Mouse (Mus musculus) heart, embryonic 15.5 days (tissue): Measurements from ENCODE around the gene Mdga1. TPM values are rescaled to one million over a fixed set of nuclear protein-coding genes. Genes with fewer than 3 reads are reported as not detected.
A peak's percentile ranks its signal among the peaks of the same experiment; 100 is the strongest.

Experiments used
- ATAC-seq: fragments of 200-750 bp; cut with Nextera tagmentation; replicated peaks from 2 replicates; pipeline ENCODE4 v1.8.0; 2017; ENCODE audit warnings: low read depth, moderate TSS enrichment; ENCODE audit not compliant: insufficient number of reproducible peaks, insufficient read depth, low FRiP score
- H3K27ac ChIP-seq: fragments of 300-500 bp; sonication (generic); 2 replicates; pipeline ENCODE4 v1.5.1; 2015; ENCODE audit warnings: mild to moderate bottlenecking, inconsistent platforms
- H3K27me3 ChIP-seq: fragments of 300-500 bp; sonication (generic); 2 replicates; pipeline ENCODE4 v1.6.1; 2015; ENCODE audit warnings: inconsistent platforms
- H3K36me3 ChIP-seq: fragments of 300-500 bp; sonication (generic); 2 replicates; pipeline ENCODE4 v1.6.1; 2015; ENCODE audit warnings: mild to moderate bottlenecking, inconsistent platforms
- H3K4me1 ChIP-seq: fragments of 300-500 bp; sonication (generic); replicated peaks from 2 replicates; pipeline ENCODE4 v1.6.1; 2015; ENCODE audit warnings: inconsistent platforms
- H3K4me2 ChIP-seq: fragments of 300-500 bp; sonication (generic); 2 replicates; pipeline ENCODE4 v1.6.1; 2015; ENCODE audit warnings: inconsistent platforms, mild to moderate bottlenecking, moderate library complexity
- H3K4me3 ChIP-seq: fragments of 300-500 bp; sonication (generic); 2 replicates; pipeline ENCODE4 v1.5.1; 2015; ENCODE audit warnings: mild to moderate bottlenecking, inconsistent platforms
- H3K9ac ChIP-seq: fragments of 300-500 bp; sonication (generic); 2 replicates; pipeline ENCODE4 v1.6.1; 2015; ENCODE audit warnings: mild to moderate bottlenecking, inconsistent platforms
- H3K9me3 ChIP-seq: fragments of 300-500 bp; sonication (generic); replicated peaks from 2 replicates; pipeline ENCODE4 v1.6.1; 2016; ENCODE audit warnings: inconsistent platforms
- WGBS: fragments of 180-500 bp; shearing (Covaris S2); methylation state at CpG from one replicate; pipeline ENCODE4 v1.1.7; 2015; ENCODE audit warnings: mixed read lengths; 5-methylcytosine and 5-hydroxymethylcytosine counted together
- polyA plus RNA-seq: library from polyadenylated mRNA; unstranded; fragments of >200 nt; fragmentation: Nextera tagmentation; extraction: Ambion mirVana; gene quantifications from 2 replicates; pipeline ENCODE4 v1.2.1, GENCODE M21; 2015

The Mdga1 gene
- polyA plus RNA-seq, 1 experiment from 2014 or later: 4.2 TPM

DNA sequence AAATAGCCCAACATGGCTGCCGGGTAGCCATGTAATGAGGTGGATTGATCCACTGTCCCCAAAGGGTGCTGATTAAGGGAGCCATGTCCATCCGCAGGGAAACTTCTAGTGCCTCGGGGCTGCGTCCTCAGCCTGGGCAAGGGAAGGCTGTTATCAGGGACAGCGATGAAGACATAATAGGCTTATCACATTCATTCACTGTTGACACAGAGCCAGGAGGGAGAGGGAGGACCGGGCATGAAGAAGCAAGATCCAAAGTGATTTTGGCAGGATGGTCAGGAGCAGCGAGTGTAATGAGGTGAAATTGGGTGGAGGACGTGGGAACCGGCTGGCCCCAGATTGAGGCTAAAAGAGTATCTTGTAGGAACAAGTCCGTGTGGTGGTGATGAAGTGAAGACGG lies 25.5 kb downstream of the Mdga1 start:
- Histone ChIP-seq H3K4me1 (peaks cover 7% of the 10 kb centered on the region), H3K4me3 (no peak overlapping the region), H3K36me3 (no peaks in the 10 kb centered on the region), H3K4me2 (no peak overlapping the region), H3K9ac (no peak overlapping the region), H3K27me3 (no peaks in the 10 kb centered on the region), H3K27ac (no peak overlapping the region), H3K9me3 (no peaks in the 10 kb centered on the region)
- ATAC-seq: no peak
- 35% methylated on average over 11 of the region's 11 CpGs for WGBS

DNA sequence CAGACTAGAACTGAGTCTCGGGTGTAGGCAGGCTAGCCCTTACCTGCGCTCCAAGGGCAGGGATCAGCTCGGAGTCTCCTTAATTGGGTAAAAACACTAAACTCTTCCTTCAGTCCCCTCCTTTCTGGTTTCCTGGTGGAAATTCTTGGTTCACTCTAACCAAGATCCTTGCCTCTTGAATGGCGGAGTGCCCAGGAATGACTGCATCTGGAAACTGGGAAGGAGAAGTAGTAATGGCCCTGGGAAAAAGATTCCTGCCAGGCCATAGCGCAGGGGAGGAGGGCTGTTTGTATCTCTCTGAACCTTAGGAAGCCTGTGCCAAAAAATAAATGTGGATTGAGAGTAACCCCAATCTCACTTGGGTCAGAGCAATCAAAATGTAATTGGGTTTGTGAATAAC lies 30.9 kb downstream of the Mdga1 start:
- H3K36me3 ChIP-seq: no peaks in the 10 kb centered on the region
- no peak overlapping the region for H3K4me2 ChIP-seq
- ATAC-seq: no peak
- H3K9me3 ChIP-seq: 0 out of 2 replicates have a peak, but pooled peaks cover 4% of the 10 kb centered on the region
- no peaks in the 10 kb centered on the region for H3K4me1 ChIP-seq
- H3K9ac ChIP-seq: no peak overlapping the region
- no peak overlapping the region for H3K27ac ChIP-seq
- WGBS: 85% methylated on average over 5 of the region's 5 CpGs
- no peaks in the 10 kb centered on the region for H3K27me3 ChIP-seq
- no peak overlapping the region for H3K4me3 ChIP-seq

DNA sequence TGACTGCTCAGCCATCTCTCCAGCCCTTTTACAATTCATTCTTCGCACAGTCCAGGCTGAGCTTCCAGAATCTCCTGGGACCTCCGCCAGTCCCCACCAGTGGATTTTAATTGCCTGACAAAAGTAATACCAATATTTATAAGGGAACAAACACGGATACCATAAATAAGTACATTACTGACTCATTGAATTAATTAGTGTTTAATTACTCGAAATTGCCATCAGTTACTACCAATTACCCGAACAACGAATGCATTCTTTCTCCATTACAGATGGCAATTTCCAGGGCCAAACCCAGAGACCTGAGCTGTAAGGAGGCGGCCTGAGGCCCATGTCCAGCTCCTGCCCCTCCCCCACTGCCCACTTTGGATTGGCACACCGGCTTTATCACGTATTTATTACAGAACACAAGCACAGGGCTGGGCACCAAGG lies 32.5 kb downstream of the Mdga1 start:
- H3K27me3 ChIP-seq: no peaks in the 10 kb centered on the region
- no peak overlapping the region for H3K4me2 ChIP-seq
- H3K27ac ChIP-seq: no peak overlapping the region
- H3K36me3 ChIP-seq: no peaks in the 10 kb centered on the region
- H3K9me3 ChIP-seq: 0 out of 2 replicates have a peak, but pooled peaks cover 4% of the 10 kb centered on the region
- H3K4me1 ChIP-seq: no peaks in the 10 kb centered on the region
- WGBS: 85% methylated on average over 9 of the region's 9 CpGs
- no peak overlapping the region for H3K9ac ChIP-seq
- H3K4me3 ChIP-seq: no peak overlapping the region
- ATAC-seq: no peak

DNA sequence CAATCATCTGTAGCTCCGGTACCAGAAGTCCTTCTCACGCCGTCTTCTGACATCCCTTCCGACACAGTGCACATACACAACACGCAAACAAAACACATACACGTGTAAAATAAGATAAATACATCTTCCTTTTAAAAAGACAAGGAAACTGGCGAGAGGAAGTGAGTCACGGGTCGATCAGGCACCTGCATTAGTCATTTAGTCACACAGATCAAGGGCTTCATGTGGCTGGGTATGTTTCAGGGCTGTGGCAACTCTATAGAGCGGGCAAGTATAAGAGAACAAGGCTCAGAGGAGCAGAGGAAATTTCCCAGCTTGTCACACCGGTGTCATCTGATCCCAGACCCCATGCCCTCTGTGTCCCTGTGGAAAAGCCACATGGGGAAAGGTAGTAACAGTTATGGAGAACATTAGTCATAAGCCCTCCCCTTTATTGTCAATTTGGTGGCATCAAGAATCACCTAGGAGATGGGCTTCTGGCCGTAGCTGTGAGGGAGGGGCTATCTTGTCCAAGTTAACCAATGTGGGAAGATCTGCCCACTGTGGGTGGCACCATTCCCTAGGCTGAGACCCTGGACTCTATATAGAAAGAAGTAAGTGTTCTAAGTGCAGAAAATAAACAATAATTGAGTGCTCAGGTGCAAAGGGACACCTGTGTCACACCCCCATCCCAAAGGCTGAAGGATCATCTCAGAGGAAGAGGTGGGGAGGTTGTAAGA lies 35.6 kb downstream of the Mdga1 start:
- Histone ChIP-seq H3K4me2 (no peak overlapping the region), H3K4me3 (no peak overlapping the region), H3K9ac (no peak overlapping the region), H3K4me1 (peaks cover 5% of the 10 kb centered on the region), H3K27me3 (0 out of 2 replicates have a peak, but pooled peaks cover 12% of the 10 kb centered on the region), H3K27ac (no peak overlapping the region), H3K9me3 (0 out of 2 replicates have a peak, but pooled peaks cover 4% of the 10 kb centered on the region), H3K36me3 (no peaks in the 10 kb centered on the region)
- 78% methylated on average over 12 of the region's 12 CpGs for WGBS
- ATAC-seq: no peak

DNA sequence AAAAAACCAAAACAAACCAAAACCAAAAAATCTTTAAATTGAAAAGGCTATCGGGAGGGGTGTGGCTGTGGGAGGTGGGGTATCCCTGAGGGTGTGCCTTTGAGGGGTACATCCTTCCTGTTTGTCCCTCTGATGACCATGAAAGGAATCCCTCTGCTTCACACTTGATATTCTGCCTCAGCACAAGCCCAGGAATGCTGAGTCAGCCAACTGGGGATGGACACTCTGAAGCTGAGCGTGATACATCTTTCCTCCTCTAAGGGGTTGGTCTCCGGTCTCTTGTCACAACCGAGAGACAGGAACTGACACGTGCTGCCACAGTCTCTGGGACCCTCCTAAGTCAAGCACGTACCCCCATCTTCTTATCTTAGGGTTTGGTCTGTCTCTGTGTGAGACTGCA lies 37.1 kb downstream of the Mdga1 start:
- H3K36me3 ChIP-seq: no peaks in the 10 kb centered on the region
- no peak overlapping the region for H3K4me2 ChIP-seq
- H3K9ac ChIP-seq: no peak overlapping the region
- WGBS: 68% methylated on average over 6 of the region's 6 CpGs
- ATAC-seq: no peak
- 0 out of 2 replicates have a peak, but pooled peaks cover 12% of the 10 kb centered on the region for H3K27me3 ChIP-seq
- H3K9me3 ChIP-seq: 0 out of 2 replicates have a peak, but pooled peaks cover 4% of the 10 kb centered on the region
- no peak overlapping the region for H3K4me3 ChIP-seq
- no peak overlapping the region for H3K27ac ChIP-seq
- peaks cover 16% of the 10 kb centered on the region for H3K4me1 ChIP-seq

DNA sequence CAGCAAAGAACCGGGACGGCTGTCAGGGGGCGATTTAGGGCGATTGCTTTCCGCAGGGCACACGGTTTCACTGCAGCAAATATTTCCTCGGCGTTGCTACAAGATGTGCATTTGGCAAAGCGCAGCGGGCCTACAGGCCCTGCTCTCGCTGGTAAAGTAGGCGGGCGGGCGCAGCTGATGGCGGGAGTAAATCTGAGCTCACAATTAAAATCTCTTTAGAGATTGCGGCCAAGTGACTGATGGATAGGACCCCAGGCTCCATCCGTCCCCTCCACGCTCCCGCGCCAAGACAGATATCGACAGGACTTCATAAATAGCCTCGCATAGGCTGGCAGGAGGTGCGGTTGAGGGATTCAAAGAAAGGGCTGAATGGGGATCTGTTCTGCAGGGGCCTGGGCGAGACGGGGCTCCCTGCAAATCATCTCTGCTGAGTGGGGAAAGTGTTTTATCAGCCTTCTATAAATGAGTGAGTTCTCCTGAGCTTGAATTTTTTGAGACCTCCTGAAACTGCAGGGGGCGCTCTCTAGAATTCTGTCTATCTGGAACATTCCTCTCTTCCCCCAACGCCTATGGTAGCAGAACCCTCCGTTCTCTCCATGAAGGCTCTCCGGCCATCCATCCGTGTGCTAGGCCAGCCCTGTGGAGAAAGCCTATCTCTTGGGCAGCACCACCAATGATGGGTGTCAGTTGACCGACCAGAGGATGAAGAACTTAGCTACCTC lies 38.5 kb downstream of the Mdga1 start:
- no peak for ATAC-seq
- Histone ChIP-seq H3K36me3 (no peaks in the 10 kb centered on the region), H3K27ac (no peak overlapping the region), H3K9ac (no peak overlapping the region), H3K4me1 (peaks cover 16% of the 10 kb centered on the region), H3K4me3 (no peak overlapping the region), H3K9me3 (0 out of 2 replicates have a peak, but pooled peaks cover 4% of the 10 kb centered on the region), H3K27me3 (0 out of 2 replicates have a peak, but pooled peaks cover 12% of the 10 kb centered on the region), H3K4me2 (no peak overlapping the region)
- 79% methylated on average over 31 of the region's 31 CpGs for WGBS

DNA sequence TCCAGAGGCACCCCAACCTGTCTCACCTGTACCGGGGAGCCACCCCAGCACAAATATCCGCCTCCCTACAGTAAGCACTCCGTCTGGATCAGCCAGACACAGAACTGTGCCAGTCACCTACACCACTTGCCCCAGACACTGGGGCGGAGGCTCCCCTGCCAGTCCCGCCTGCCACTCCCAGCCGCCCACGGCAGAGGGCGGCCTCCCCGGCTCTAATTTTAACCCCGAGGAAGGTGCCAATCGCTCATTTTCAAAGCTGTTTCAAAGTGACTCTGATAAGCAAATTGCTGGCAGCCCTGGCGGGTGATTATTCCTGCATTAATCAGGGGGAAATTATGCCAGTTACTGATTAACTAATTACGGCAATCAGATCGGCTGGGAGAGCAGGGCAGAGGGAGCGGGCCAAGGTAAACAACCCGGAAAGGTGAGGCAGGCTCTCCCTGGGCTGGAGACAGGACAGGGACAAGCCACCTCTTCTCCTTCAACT lies 41.1 kb downstream of the Mdga1 start:
- peak overlapping the region; percentile 41 for H3K4me2 ChIP-seq
- no peaks in the 10 kb centered on the region for H3K9me3 ChIP-seq
- ATAC-seq: 0 out of 2 replicates have a peak, but pooled peaks have one; percentile 36
- H3K9ac ChIP-seq: no peak overlapping the region
- 17% methylated on average over 16 of the region's 16 CpGs for WGBS
- 0 out of 2 replicates have a peak, but pooled peaks cover 12% of the 10 kb centered on the region for H3K27me3 ChIP-seq
- peaks cover 16% of the 10 kb centered on the region for H3K4me1 ChIP-seq
- H3K36me3 ChIP-seq: no peaks in the 10 kb centered on the region
- H3K4me3 ChIP-seq: no peak overlapping the region
- H3K27ac ChIP-seq: 0 out of 2 replicates have a peak overlapping the region, but pooled peaks have one; percentile 17

DNA sequence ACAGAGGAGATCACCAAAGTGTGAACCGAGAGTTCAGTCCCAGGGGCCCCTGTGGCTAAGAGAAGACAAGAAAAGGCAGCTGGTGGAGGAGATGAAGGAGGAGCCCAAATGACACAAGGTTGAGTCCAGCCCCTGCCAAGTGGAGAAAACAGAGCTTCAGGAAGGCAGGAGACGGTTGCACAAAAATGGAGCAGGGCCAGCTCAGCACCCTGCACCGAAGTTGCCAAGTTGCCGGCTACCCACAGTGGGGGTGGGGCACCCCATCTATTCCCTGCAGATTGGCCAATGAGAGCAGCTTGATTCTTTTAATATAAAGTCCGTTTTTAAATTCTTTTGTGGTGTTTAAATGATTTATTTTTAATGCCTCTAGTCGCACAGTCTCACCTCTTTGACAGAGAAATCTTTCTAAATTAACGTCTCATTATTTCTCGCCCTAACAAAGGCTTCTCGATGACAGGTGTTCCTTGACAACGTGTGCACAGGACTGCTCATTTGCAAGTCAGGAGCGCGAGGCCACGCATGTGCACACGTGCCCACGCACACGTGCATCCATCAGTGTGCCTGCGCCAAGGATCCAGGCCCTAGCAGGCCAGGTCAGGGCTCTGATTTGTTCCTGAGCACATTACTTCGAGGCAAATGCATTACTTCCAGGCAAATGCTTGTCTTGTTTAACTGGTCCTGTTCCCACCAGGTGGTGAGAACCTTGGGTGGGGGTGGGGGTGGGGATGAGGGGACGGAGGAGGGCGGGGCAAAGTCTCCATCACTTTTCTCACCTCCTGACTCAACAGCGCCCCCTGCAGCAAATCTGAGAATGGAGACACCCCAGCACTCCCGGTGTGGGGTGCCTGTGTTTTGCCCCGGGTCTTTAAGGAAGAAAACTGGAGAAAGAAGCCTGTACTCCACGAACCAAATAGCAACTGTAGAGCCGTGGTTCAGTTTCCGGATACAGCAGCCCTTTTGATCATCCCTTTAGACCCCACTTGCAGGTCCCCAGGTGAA lies 44.0 kb downstream of the Mdga1 start:
- H3K9me3 ChIP-seq: no peaks in the 10 kb centered on the region
- 63% methylated on average over 26 of the region's 26 CpGs for WGBS
- peaks cover 20% of the 10 kb centered on the region for H3K4me1 ChIP-seq
- H3K27ac ChIP-seq: no peak overlapping the region
- H3K36me3 ChIP-seq: no peaks in the 10 kb centered on the region
- H3K4me2 ChIP-seq: no peak overlapping the region
- ATAC-seq: no peak
- H3K9ac ChIP-seq: no peak overlapping the region
- H3K27me3 ChIP-seq: 0 out of 2 replicates have a peak, but pooled peaks cover 11% of the 10 kb centered on the region
- H3K4me3 ChIP-seq: no peak overlapping the region

DNA sequence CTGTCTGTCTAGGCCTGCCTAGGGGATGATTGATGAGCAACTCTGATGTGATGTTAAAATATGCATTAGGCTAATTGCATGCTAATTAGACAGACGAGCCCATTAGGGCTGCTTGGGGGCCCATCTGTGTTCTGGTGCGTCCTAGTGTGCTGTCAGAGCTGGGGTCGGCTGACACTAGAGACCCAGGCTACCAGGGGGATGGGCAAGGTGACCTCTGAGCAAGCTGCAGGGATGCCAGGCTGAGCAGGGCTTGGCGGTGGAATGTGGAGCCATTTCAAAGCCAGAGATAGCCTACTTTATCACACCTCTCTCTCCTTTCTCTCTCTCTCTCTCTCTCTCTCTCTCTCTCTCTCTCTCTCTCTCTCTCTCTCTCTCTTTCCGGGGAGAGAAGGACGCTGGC lies 49.8 kb downstream of the Mdga1 start:
- Histone ChIP-seq H3K4me2 (0 out of 2 replicates have a peak overlapping the region, but pooled peaks have one; percentile 6), H3K36me3 (no peaks in the 10 kb centered on the region), H3K4me1 (peaks cover 26% of the 10 kb centered on the region), H3K9me3 (no peaks in the 10 kb centered on the region), H3K9ac (no peak overlapping the region), H3K27ac (peak overlapping the region; percentile 45), H3K4me3 (no peak overlapping the region), H3K27me3 (no peaks in the 10 kb centered on the region)
- 29% methylated on average over 6 of the region's 6 CpGs for WGBS
- peak; percentile 76; the same call in 1 of the 2 replicates for ATAC-seq

DNA sequence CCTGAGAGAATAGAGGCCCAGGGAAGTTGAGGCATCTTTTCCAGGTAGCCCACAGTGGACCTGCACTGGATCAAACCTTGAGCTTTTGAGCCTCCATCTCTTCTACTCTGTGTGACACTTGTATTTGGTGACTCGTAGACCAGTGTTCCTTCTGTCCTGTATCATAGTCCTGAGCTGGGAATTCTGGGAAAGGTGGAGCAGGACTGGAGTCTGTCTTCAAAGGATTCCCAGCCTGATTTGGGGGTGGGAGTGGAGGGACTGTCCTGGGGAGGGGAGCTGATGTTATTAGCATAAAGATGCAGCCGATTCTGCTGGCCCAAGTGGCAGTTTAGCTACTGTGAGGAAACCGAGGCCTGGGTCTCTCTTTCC lies 50.4 kb downstream of the Mdga1 start:
- Histone ChIP-seq H3K27ac (peak overlapping the region; percentile 45), H3K4me2 (0 out of 2 replicates have a peak overlapping the region, but pooled peaks have one; percentile 13), H3K27me3 (no peaks in the 10 kb centered on the region), H3K36me3 (no peaks in the 10 kb centered on the region), H3K9ac (no peak overlapping the region), H3K4me1 (peaks cover 26% of the 10 kb centered on the region), H3K4me3 (no peak overlapping the region), H3K9me3 (no peaks in the 10 kb centered on the region)
- 60% methylated on average over 3 of the region's 3 CpGs for WGBS
- ATAC-seq: no peak
